Mouse (Mus musculus) testis, adult 2 months (tissue): ENCODE data around the gene Map3k1.

ENCODE experiments used
- CTCF ChIP-seq: fragments of 200-500 bp; IDR thresholded peaks from 2 replicates; pipeline ENCODE4 v1.5.1; 2012; ENCODE audit warnings: low read depth, mild to moderate bottlenecking, inconsistent platforms, low read length, moderate library complexity; ENCODE audit not compliant: control insufficient read depth, insufficient read depth, insufficient replicate concordance
- POLR2A ChIP-seq: fragments of 200-500 bp; IDR thresholded peaks from 2 replicates; pipeline ENCODE4 v1.6.1; 2012; ENCODE audit warnings: low read depth, mild to moderate bottlenecking, inconsistent platforms, low read length, moderate library complexity; ENCODE audit not compliant: control insufficient read depth

- TF ChIP-seq POLR2A = no peak
- TF ChIP-seq CTCF = no peak
Measured at GRCm38 (mm10) chr13:111741204-111741990, 67.4 kb downstream of the Map3k1 start.
